ENCODE assay signal across 8 mouse cellular contexts in the genomic region with DNA sequence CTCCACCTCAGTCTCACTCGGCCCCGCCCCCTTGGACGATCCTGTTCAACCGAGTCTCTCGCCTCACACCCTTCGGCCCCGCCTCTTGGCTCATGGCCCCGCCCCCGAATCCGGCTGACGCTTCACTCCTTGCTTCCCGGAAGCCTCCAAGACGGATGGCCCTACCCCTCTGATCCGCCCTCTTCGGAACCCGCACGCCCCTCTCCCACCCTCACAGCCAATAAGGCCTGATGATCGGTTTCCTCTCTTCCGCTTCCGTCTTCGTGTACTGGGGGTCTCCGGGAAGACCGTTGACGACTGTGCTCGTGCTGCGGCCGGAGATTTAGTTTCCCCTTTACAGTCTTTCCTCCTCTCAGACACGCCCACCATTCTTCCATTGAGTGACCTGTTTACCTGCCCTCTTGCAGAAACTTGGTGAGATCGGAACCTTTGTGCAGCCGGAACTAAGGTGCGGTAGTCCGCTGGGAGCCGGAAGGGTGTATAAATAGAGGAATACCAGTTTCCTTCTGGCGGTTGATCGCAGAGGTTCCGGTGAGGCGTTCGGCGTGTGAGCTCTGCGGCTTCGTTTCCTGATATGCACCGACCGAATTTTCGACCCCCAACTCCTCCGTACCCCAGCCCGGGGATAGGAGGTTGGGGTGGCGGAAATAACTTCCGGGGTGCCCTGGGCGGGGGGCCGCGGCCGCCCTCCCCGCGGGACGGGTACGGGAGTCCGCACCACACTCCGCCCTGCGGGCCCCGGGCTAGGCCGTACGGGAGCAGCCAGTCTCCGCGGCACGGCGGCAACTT. TPM values are rescaled to one million over a fixed set of nuclear protein-coding genes. Genes with fewer than 3 reads are reported as not detected.
DNase-seq lines count a peak whose midpoint lies in the region; ATAC-seq lines count a peak whose summit lies in the region.

A gene (plus strand): TSS at position 282 of the 789 bp plus-strand sequence.
A gene (minus strand): TSS at position 643 of the 789 bp plus-strand sequence.

- peak within 1 kb of the TSS; percentile 81 for H3K4me2 ChIP-seq in lung, embryonic 16.5 days (ENCODE audit: low read depth, low read length)

- H3K4me3 ChIP-seq in lung, embryonic 16.5 days (ENCODE audit: low read length): peak within 1 kb of the TSS; percentile 80

- peak; percentile 97 for DNase-seq in MEL-GATA-1-ER (ENCODE audit: extremely low read depth, low read depth)
- peak; percentile 100 for DNase-seq in cerebellum, adult 8-10 months
- peak; percentile 99 for DNase-seq in forelimb bud, embryonic 11.5 days (ENCODE audit: low read depth, low spot score)
- DNase-seq in layer of hippocampus, adult 9-10 months (ENCODE audit: low spot score): peak; percentile 98
- peak; percentile 99 for DNase-seq in ovary, postnatal 10 days (ENCODE audit: low spot score)
- DNase-seq in thymus, postnatal 10 days (ENCODE audit: low spot score in 2 of 2): peak; percentile 100

- ATAC-seq in hematopoietic stem cell, adult 5-6 weeks (replicated peaks in 1 of 2; ENCODE audit: insufficient read depth in 1 of 2, low FRiP score in 2 of 2, low TSS enrichment in 1 of 2, low read depth in 1 of 2, poor library complexity in 2 of 2, severe bottlenecking in 2 of 2): peak; percentile 95
- ATAC-seq in lung, embryonic 16.5 days (ENCODE audit: low read depth): peak; percentile 98

- under 1% methylated on average over 65 of the region's 66 CpGs for WGBS in lung, embryonic 16.5 days

- H3K4me1 ChIP-seq in lung, embryonic 16.5 days (replicated peaks; ENCODE audit: control insufficient read depth, insufficient read depth, low read length): peaks cover 10% of the 10 kb centered on the region; the same call in 1 of the 2 replicates

- H3K9me3 ChIP-seq in lung, embryonic 16.5 days (ENCODE audit: control insufficient read depth, low read length): no peaks in the 10 kb centered on the region

- peak within 1 kb of the TSS; percentile 93 for H3K9ac ChIP-seq in lung, embryonic 16.5 days (ENCODE audit: low read length)

- no peaks in the 10 kb centered on the region for H3K27me3 ChIP-seq in lung, embryonic 16.5 days (ENCODE audit: control insufficient read depth, insufficient read depth, low read depth, low read length)

- H3K36me3 ChIP-seq in lung, embryonic 16.5 days (ENCODE audit: control insufficient read depth, insufficient read depth, low read length): no peaks in the 10 kb centered on the region

- H3K27ac ChIP-seq in lung, embryonic 16.5 days (ENCODE audit: low read length): peak within 1 kb of the TSS; percentile 89

RNA-seq across cellular contexts. Expression of the first gene that starts in this region (rescaled TPM):
- 34.2 and 36.9 TPM in 2 replicates for total RNA-seq in hematopoietic stem cell, adult 5-6 weeks (2017)
- 42.3 and 47.9 TPM in 2 replicates for polyA plus RNA-seq in lung, embryonic 16.5 days (2015; fragmentation: Nextera tagmentation; extraction: Ambion mirVana)

RNA-seq across cellular contexts. Expression of the second gene that starts in this region (rescaled TPM):
- total RNA-seq in hematopoietic stem cell, adult 5-6 weeks (2017): 4.9 and 6.4 TPM in 2 replicates
- polyA plus RNA-seq in lung, embryonic 16.5 days (2015; fragmentation: Nextera tagmentation; extraction: Ambion mirVana): 4.6 and 6.3 TPM in 2 replicates

Comparison
In these comparisons a context has a peak if more than half of its experiments do, and no peak if none do; other contexts are left out.
1. Peak in every context shown above with its lines: DNase-seq, ATAC-seq, H3K4me3 ChIP-seq and H3K27ac ChIP-seq.